Mouse (Mus musculus) forebrain, embryonic 11.5 days (tissue): Measurements from ENCODE around the gene Tmod2. TPM values are rescaled to one million over a fixed set of nuclear protein-coding genes. Genes with fewer than 3 reads are reported as not detected.
"Not testable (repeated sequence)": the region's sequence is repeated elsewhere in the genome, so short reads cannot be mapped to it uniquely, and the experiment has no call there.

Source experiments
- ATAC-seq: fragments of 200-750 bp; cut with Nextera tagmentation; replicated peaks from 2 replicates; pipeline ENCODE4 v1.8.0; 2017; ENCODE audit warnings: moderate TSS enrichment; ENCODE audit not compliant: low FRiP score
- DNase-seq: peaks from one replicate; pipeline ENCODE4 v3.0.0-alpha.2; 2017; ENCODE audit warnings: low spot score
- H3K27ac ChIP-seq: fragments of 300-500 bp; sonication (generic); 2 replicates; pipeline ENCODE4 v1.5.1; 2014; ENCODE audit warnings: low read depth, low read length
- H3K27me3 ChIP-seq: fragments of 300-500 bp; sonication (generic); 2 replicates; pipeline ENCODE4 v1.6.1; 2014; ENCODE audit warnings: mild to moderate bottlenecking, low read length, mixed read lengths; ENCODE audit not compliant: control insufficient read depth, insufficient read depth
- H3K36me3 ChIP-seq: fragments of 300-500 bp; sonication (generic); 2 replicates; pipeline ENCODE4 v1.6.1; 2014; ENCODE audit warnings: mild to moderate bottlenecking, low read length, moderate library complexity, mixed read lengths; ENCODE audit not compliant: control insufficient read depth, insufficient read depth
- H3K4me1 ChIP-seq: fragments of 300-500 bp; sonication (generic); replicated peaks from 2 replicates; pipeline ENCODE4 v1.6.1; 2014; ENCODE audit warnings: low read length, mixed read lengths; ENCODE audit not compliant: control insufficient read depth, insufficient read depth
- H3K4me2 ChIP-seq: fragments of 300-500 bp; sonication (generic); 2 replicates; pipeline ENCODE4 v1.6.1; 2014; ENCODE audit warnings: low read depth, mild to moderate bottlenecking, low read length, moderate library complexity, mixed read lengths; ENCODE audit not compliant: severe bottlenecking
- H3K4me3 ChIP-seq: fragments of 300-500 bp; sonication (generic); 2 replicates; pipeline ENCODE4 v1.5.1; 2014; ENCODE audit warnings: low read depth, low read length
- H3K9ac ChIP-seq: fragments of 300-500 bp; sonication (generic); 2 replicates; pipeline ENCODE4 v1.6.1; 2014; ENCODE audit warnings: low read length
- H3K9me3 ChIP-seq: fragments of 300-500 bp; sonication (generic); 2 replicates; pipeline ENCODE4 v1.6.1; 2016; ENCODE audit warnings: low read length, mixed read lengths; ENCODE audit not compliant: control insufficient read depth
- WGBS: fragments of 180-500 bp; shearing (Covaris S2); extraction: QIAGEN DNeasy Blood & Tissue Kit; methylation state at CpG from one replicate; pipeline ENCODE4 v1.1.7; 2014; 5-methylcytosine and 5-hydroxymethylcytosine counted together
- polyA plus RNA-seq: library from polyadenylated mRNA; unstranded; fragments of >200 nt; fragmentation: Nextera tagmentation; extraction: Ambion mirVana; gene quantifications from 2 replicates; pipeline ENCODE4 v1.2.1, GENCODE M21; 2014

The Tmod2 gene
- 61.9 and 63.7 TPM in 2 replicates for polyA plus RNA-seq

GRCm38 (mm10) chr9:75610571-75611493 is at the start of gene Tmod2:
Gene Tmod2, minus strand, starts transcription at chr9:75611325.
- ATAC-seq (peak; percentile 94), DNase-seq (peak; percentile 90)
- no peaks in the 10 kb centered on the region for H3K36me3 ChIP-seq
- no peaks in the 10 kb centered on the region for H3K4me1 ChIP-seq
- H3K27me3 ChIP-seq: no peaks in the 10 kb centered on the region
- no peaks in the 10 kb centered on the region for H3K9me3 ChIP-seq
- peak within 1 kb of the TSS; percentile 42; the same call in 1 of the 2 replicates for H3K27ac ChIP-seq
- WGBS: under 1% methylated on average over 70 of the region's 74 CpGs
- peak within 1 kb of the TSS; percentile 69 for H3K4me2 ChIP-seq
- peak within 1 kb of the TSS; percentile 78 for H3K4me3 ChIP-seq
- H3K9ac ChIP-seq: peak within 1 kb of the TSS; percentile 77

GRCm38 (mm10) chr9:75660917-75661316 is 49.8 kb upstream of the Tmod2 start:
- ATAC-seq: no peak
- 92% methylated on average over 8 of the region's 8 CpGs for WGBS
- Histone ChIP-seq H3K4me2 (no peak overlapping the region), H3K4me3 (no peak overlapping the region), H3K36me3 (no peaks in the 10 kb centered on the region), H3K27ac (no peak overlapping the region), H3K9ac (no peak overlapping the region), H3K27me3 (no peaks in the 10 kb centered on the region), H3K9me3 (no peaks in the 10 kb centered on the region), H3K4me1 (no peaks in the 10 kb centered on the region)
- no peak for DNase-seq

- not testable (repeated sequence) for H3K27me3 ChIP-seq, H3K9me3 ChIP-seq, H3K4me3 ChIP-seq, DNase-seq, H3K4me1 ChIP-seq, H3K4me2 ChIP-seq, H3K27ac ChIP-seq, H3K9ac ChIP-seq, ATAC-seq, H3K36me3 ChIP-seq
- WGBS: 83% methylated on average over 3 of the region's 3 CpGs
Measured at GRCm38 (mm10) chr9:75656456-75656855, 45.3 kb upstream of the Tmod2 start.

- ATAC-seq (no peak), DNase-seq (no peak)
- Histone ChIP-seq H3K27me3 (no peaks in the 10 kb centered on the region), H3K4me2 (no peak overlapping the region), H3K4me3 (no peak overlapping the region), H3K27ac (no peak overlapping the region), H3K36me3 (no peaks in the 10 kb centered on the region), H3K9ac (no peak overlapping the region), H3K9me3 (no peaks in the 10 kb centered on the region), H3K4me1 (no peaks in the 10 kb centered on the region)
- WGBS: 84% methylated on average over 12 of the region's 12 CpGs
Measured at GRCm38 (mm10) chr9:75653981-75654911, 43.1 kb upstream of the Tmod2 start.

- Histone ChIP-seq H3K27me3 (no peaks in the 10 kb centered on the region), H3K36me3 (no peaks in the 10 kb centered on the region; the same call in 1 of the 2 replicates), H3K27ac (no peak overlapping the region), H3K9me3 (no peaks in the 10 kb centered on the region), H3K4me2 (no peak overlapping the region), H3K4me3 (no peak overlapping the region), H3K4me1 (no peaks in the 10 kb centered on the region), H3K9ac (no peak overlapping the region)
- DNase-seq (no peak), ATAC-seq (no peak)
- 66% methylated on average over 3 of the region's 3 CpGs for WGBS
Measured at GRCm38 (mm10) chr9:75645405-75645804, 34.3 kb upstream of the Tmod2 start.

GRCm38 (mm10) chr9:75634226-75634625 is 23.1 kb upstream of the Tmod2 start:
- no peak overlapping the region for H3K4me3 ChIP-seq
- ATAC-seq (no peak), DNase-seq (no peak)
- no peaks in the 10 kb centered on the region for H3K9me3 ChIP-seq
- no peaks in the 10 kb centered on the region for H3K27me3 ChIP-seq
- no peaks in the 10 kb centered on the region for H3K4me1 ChIP-seq
- no peak overlapping the region for H3K9ac ChIP-seq
- no peak overlapping the region for H3K27ac ChIP-seq
- no peaks in the 10 kb centered on the region for H3K36me3 ChIP-seq
- H3K4me2 ChIP-seq: no peak overlapping the region
- WGBS: 89% methylated on average over 4 of the region's 4 CpGs

- 88% methylated on average over 8 of the region's 8 CpGs for WGBS
- Histone ChIP-seq H3K27me3 (no peaks in the 10 kb centered on the region), H3K9me3 (no peaks in the 10 kb centered on the region), H3K36me3 (no peaks in the 10 kb centered on the region), H3K4me3 (no peak overlapping the region), H3K4me2 (no peak overlapping the region), H3K9ac (no peak overlapping the region), H3K27ac (no peak overlapping the region), H3K4me1 (no peaks in the 10 kb centered on the region)
- DNase-seq: no peak
- ATAC-seq: no peak
Measured at GRCm38 (mm10) chr9:75633603-75634002, 22.5 kb upstream of the Tmod2 start.

- H3K9ac ChIP-seq: no peak overlapping the region
- no peak overlapping the region for H3K4me2 ChIP-seq
- WGBS: 20% methylated on average over 1 of the region's 1 CpGs
- no peaks in the 10 kb centered on the region for H3K4me1 ChIP-seq
- no peaks in the 10 kb centered on the region for H3K36me3 ChIP-seq
- H3K27me3 ChIP-seq: no peaks in the 10 kb centered on the region
- H3K27ac ChIP-seq: no peak overlapping the region
- DNase-seq: no peak
- H3K4me3 ChIP-seq: no peak overlapping the region
- ATAC-seq: peak; percentile 65
- no peaks in the 10 kb centered on the region for H3K9me3 ChIP-seq
Measured at GRCm38 (mm10) chr9:75632902-75633301, 21.8 kb upstream of the Tmod2 start.
